Mouse (Mus musculus) MEL (cell line): ENCODE measurements around the gene Gm3453.
"Not testable (repeated sequence)": the region's sequence is repeated elsewhere in the genome, so short reads cannot be mapped to it uniquely, and the experiment has no call there.

Experiments
- CHD1 ChIP-seq: IDR thresholded peaks from 2 replicates; pipeline ENCODE4 v1.6.1; 2012; ENCODE audit warnings: low read depth, mild to moderate bottlenecking, inconsistent platforms, low read length, improper control_type of control experiment
- CTCF ChIP-seq, 3 experiments: IDR thresholded peaks in 2 of 3; conservative IDR thresholded peaks in 1 of 3; 2 replicates each; pipeline ENCODE4 v1.5.1; 2011 to 2012; ENCODE audit warnings: low read length in 3 of 3, low read depth in 2 of 3, mild to moderate bottlenecking in 2 of 3, improper control_type of control experiment in 1 of 3, inconsistent platforms in 1 of 3, mixed read lengths in 1 of 3, moderate library complexity in 1 of 3; ENCODE audit not compliant: control insufficient read depth in 1 of 3, insufficient read depth in 1 of 3, poor library complexity in 1 of 3, severe bottlenecking in 1 of 3
- E2F4 ChIP-seq: IDR thresholded peaks from 2 replicates; pipeline ENCODE4 v1.6.1; 2011; ENCODE audit warnings: low read depth, low read length, improper control_type of control experiment, borderline replicate concordance
- ELF1 ChIP-seq: IDR thresholded peaks from 2 replicates; pipeline ENCODE4 v1.6.1; 2014; ENCODE audit warnings: low read depth, mild to moderate bottlenecking, inconsistent platforms, low read length, improper control_type of control experiment, moderate library complexity
- EP300 ChIP-seq, 2 experiments: IDR thresholded peaks; 2 replicates each; pipeline ENCODE4 v1.6.1; 2011; ENCODE audit warnings: improper control_type of control experiment in 2 of 2, low read length in 2 of 2, low read depth in 1 of 2, mild to moderate bottlenecking in 1 of 2
- KAT2A ChIP-seq: conservative IDR thresholded peaks from 2 replicates; pipeline ENCODE4 v1.6.1; 2012; ENCODE audit warnings: low read depth, low read length, improper control_type of control experiment, inconsistent platforms
- MEF2A ChIP-seq: IDR thresholded peaks from 2 replicates; pipeline ENCODE4 v1.6.1; 2014; ENCODE audit warnings: low read depth, mild to moderate bottlenecking, inconsistent platforms, low read length, improper control_type of control experiment; ENCODE audit not compliant: poor library complexity, insufficient replicate concordance, severe bottlenecking; ENCODE audit errors: extremely low read depth
- NRF1 ChIP-seq: IDR thresholded peaks from 2 replicates; pipeline ENCODE4 v1.6.1; 2014; ENCODE audit warnings: low read depth, mild to moderate bottlenecking, inconsistent platforms, low read length, improper control_type of control experiment, moderate library complexity; ENCODE audit not compliant: poor library complexity, insufficient read depth, severe bottlenecking
- POLR2A ChIP-seq, 2 experiments: IDR thresholded peaks; 2 replicates each; pipeline ENCODE4 v1.6.1; 2011 to 2012; ENCODE audit warnings: low read length in 2 of 2, mild to moderate bottlenecking in 2 of 2, control low read depth in 1 of 2, improper control_type of control experiment in 1 of 2, low read depth in 1 of 2, moderate library complexity in 1 of 2; ENCODE audit not compliant: control insufficient read depth in 1 of 2, insufficient read depth in 1 of 2, poor library complexity in 1 of 2
- UBTF ChIP-seq: IDR thresholded peaks from 2 replicates; pipeline ENCODE4 v1.6.1; 2012; ENCODE audit warnings: low read depth, mild to moderate bottlenecking, inconsistent platforms, low read length, improper control_type of control experiment, moderate library complexity, borderline replicate concordance; ENCODE audit not compliant: insufficient read depth
- USF1 ChIP-seq: IDR thresholded peaks from 2 replicates; pipeline ENCODE4 v1.6.1; 2014; ENCODE audit warnings: low read depth, mild to moderate bottlenecking, inconsistent platforms, low read length, improper control_type of control experiment, moderate library complexity

- not testable (repeated sequence) for TF ChIP-seq CTCF (IDR thresholded peaks at IDR 0.05 in 2 of 3, conservative IDR thresholded peaks at IDR 0.05 in 1 of 3; ENCODE audit: control insufficient read depth in 1 of 3, insufficient read depth in 1 of 3, low read depth in 2 of 3, low read length in 3 of 3, poor library complexity in 1 of 3, severe bottlenecking in 1 of 3); NRF1; POLR2A (IDR thresholded peaks at IDR 0.05; ENCODE audit: control insufficient read depth in 1 of 2, insufficient read depth in 1 of 2, low read depth in 1 of 2, low read length in 2 of 2, poor library complexity in 1 of 2); ELF1; KAT2A; E2F4; MEF2A; EP300 (IDR thresholded peaks at IDR 0.05; ENCODE audit: low read depth in 1 of 2, low read length in 2 of 2); UBTF; CHD1; USF1
These were observed 16.5 kb downstream of the Gm3453 start for GRCm38 (mm10) chr14:5962441-5962840.
